Mouse (Mus musculus): ENCODE data around the gene Zfand6. TPM values are rescaled to one million over a fixed set of nuclear protein-coding genes. Genes with fewer than 3 reads are reported as not detected.

The Zfand6 gene
- polyA plus RNA-seq (2012) = 19.3 and 22.9 TPM in 2 replicates

DNA sequence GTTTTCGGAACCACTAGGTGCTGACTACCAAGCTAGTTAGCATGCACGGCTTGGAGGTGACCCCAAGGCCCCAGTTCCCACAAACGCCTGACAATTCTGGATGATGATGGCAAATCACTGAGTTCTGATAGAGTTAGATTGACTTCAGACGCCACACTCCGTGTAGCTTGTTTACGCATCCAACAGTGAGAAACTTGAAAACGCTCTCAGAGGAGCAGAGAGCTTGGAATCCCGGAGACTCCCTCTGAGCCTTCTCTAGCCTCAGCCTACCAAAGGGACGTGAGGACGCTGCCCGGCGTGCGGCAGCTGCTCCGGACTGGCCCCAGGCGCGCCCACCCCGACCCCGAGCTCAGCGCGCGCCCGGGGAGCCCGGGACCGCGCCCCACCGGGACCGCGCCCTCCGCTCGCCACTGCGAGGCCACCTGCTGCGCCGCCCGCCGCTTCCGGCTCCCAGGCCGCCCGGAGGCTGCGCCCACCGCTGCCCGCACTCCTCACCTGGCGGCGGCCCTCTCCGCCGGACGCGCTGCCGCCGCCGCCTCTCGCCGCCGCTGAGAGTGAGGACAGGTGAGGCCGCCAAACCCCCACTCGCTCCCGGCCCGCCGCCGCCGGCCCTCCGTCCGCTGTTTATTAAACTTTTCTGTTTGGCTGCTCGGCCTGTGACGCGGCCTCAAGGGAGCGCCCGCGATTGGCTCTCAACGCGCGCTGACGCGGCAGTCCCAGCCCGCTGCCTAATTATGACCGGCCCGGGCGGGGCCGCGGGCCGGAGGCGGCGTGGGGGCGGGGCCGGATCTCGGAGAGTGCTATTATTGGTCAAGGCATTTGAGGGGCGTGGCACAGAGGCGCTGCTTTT is at the start of gene Zfand6:
TSS of gene Zfand6 (minus strand) at position 709 of the 850 bp plus-strand sequence.

DNA sequence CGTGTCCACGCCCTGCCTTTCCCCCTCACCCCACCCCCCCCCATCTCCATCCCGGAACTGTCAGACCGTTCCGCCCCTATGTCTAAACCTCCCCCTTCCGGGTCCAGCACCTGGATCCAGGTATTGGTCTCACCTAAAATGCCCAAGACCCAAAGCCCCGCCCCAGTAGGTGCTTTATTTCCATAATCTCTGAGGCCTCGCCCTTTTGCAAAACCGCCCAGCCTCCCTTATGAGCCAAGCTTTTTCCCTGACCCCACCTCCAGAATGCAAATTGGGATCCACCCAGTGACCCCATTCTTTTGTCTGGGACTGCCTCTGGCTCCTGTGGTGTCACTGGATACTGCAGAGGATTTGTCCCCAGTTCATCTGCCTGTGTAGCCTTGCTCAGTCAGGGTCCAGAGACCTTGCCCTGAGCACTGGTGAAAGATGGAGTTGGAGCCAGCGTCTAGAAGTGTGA is 83.4 kb downstream of the Zfand6 start, which contains the start of gene Fah:
TSS of gene Fah (minus strand) at position 430 of the 457 bp plus-strand sequence.

Other genes starting within 250 kb of the Zfand6 start
- not detected in 2 replicates for gene Gm2115, start 161.0 kb downstream of the Zfand6 start, polyA plus RNA-seq (2012)
- 0.54 and 0.68 TPM in 2 replicates for gene Fah, start 83.2 kb downstream of the Zfand6 start, polyA plus RNA-seq (2012)
- gene Olfr291, start 163.6 kb upstream of the Zfand6 start, polyA plus RNA-seq (2012) = not detected in 2 replicates

All from megakaryocyte-erythroid progenitor cell, adult 5 weeks (primary cell).